Mouse (Mus musculus): ENCODE measurements at regions not wholly inside any gene's neighbourhood (a gene's known extent, or its start where the extent isn't known, plus 50 kb on each side); places are given as distances from the start of the nearest gene placed in this dataset.

GRCm38 (mm10) chr2:45850018-45850605 lies 732.9 kb upstream of the Zeb2 start:
- no peaks in the 10 kb centered on the region for H3K27me3 ChIP-seq (ENCODE audit: control insufficient read depth, insufficient read depth, low read length, poor library complexity, severe bottlenecking)
- TF ChIP-seq POLR2A (IDR thresholded peaks at IDR 0.05; ENCODE audit: insufficient read depth, low read length) (no peak), EP300 (IDR thresholded peaks at IDR 0.05; ENCODE audit: insufficient read depth, low read depth, low read length) (no peak), CTCF (IDR thresholded peaks at IDR 0.05; ENCODE audit: low read depth, low read length) (no peak)

GRCm38 (mm10) chr2:45840389-45840788 lies 723.2 kb upstream of the Zeb2 start:
- Histone ChIP-seq H3K9ac (ENCODE audit: low read depth, poor library complexity, severe bottlenecking) (no peak overlapping the region), H3K27ac (ENCODE audit: insufficient read depth, low read length) (no peak overlapping the region), H3K36me3 (ENCODE audit: control insufficient read depth, insufficient read depth, low read length, poor library complexity, severe bottlenecking) (no peaks in the 10 kb centered on the region), H3K9me3 (replicated peaks; ENCODE audit: control insufficient read depth, insufficient read depth, low read length, poor library complexity, severe bottlenecking) (no peaks in the 10 kb centered on the region), H3K4me3 (ENCODE audit: low read depth, low read length) (no peak overlapping the region), H3K27me3 (ENCODE audit: control insufficient read depth, insufficient read depth, low read length, poor library complexity, severe bottlenecking) (no peaks in the 10 kb centered on the region), H3K4me1 (ENCODE audit: control insufficient read depth, insufficient read depth, low read length) (no peaks in the 10 kb centered on the region)
- no peak for TF ChIP-seq CTCF (IDR thresholded peaks at IDR 0.05; ENCODE audit: low read depth, low read length)
- no peak for TF ChIP-seq POLR2A (IDR thresholded peaks at IDR 0.05; ENCODE audit: insufficient read depth, low read length)
- TF ChIP-seq EP300 (IDR thresholded peaks at IDR 0.05; ENCODE audit: insufficient read depth, low read depth, low read length): no peak

More at GRCm38 (mm10) chr2:45850018-45850605, 732.9 kb upstream of the Zeb2 start:
- Histone ChIP-seq H3K27ac (ENCODE audit: insufficient read depth, low read length) (no peak overlapping the region), H3K4me3 (ENCODE audit: low read depth, low read length) (no peak overlapping the region), H3K36me3 (ENCODE audit: control insufficient read depth, insufficient read depth, low read length, poor library complexity, severe bottlenecking) (no peaks in the 10 kb centered on the region), H3K9ac (ENCODE audit: low read depth, poor library complexity, severe bottlenecking) (no peak overlapping the region), H3K4me1 (ENCODE audit: control insufficient read depth, insufficient read depth, low read length) (no peaks in the 10 kb centered on the region), H3K9me3 (replicated peaks; ENCODE audit: control insufficient read depth, insufficient read depth, low read length, poor library complexity, severe bottlenecking) (no peaks in the 10 kb centered on the region)

DNA sequence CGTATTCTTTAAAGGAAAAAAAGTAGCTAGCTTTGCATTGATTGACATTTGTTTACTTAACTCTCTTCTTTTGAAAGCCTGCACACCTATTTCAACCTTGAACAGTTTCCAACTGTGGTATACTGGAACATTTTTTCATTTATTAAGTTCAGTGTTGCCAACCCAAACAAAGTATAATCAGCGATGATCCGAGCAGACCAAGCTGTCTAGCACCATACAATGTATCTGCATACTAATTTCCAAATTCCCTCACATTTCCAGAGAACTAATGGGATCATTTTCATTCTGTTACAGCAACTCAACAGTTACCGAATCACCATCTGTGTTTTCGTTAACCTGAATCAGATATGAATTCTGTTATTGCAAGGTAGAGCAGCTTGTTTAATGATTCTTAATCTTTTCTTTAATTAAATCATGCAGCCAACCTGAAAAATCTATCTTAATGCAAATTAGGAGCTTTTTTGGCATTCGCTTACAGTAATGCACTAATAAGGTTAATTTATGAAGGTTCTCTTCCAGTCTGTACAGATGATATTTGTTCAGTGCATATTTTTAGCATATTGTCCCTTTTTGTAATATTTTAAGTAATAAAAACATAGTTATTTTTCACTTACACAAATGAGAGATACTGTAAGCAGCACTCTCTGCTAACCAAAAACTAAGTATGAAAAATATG lies 719.5 kb upstream of the Zeb2 start:
- H3K27ac ChIP-seq (ENCODE audit: insufficient read depth, low read length): no peak overlapping the region
- H3K27me3 ChIP-seq (ENCODE audit: control insufficient read depth, insufficient read depth, low read length, poor library complexity, severe bottlenecking): no peaks in the 10 kb centered on the region
- no peaks in the 10 kb centered on the region for H3K9me3 ChIP-seq (replicated peaks; ENCODE audit: control insufficient read depth, insufficient read depth, low read length, poor library complexity, severe bottlenecking)
- TF ChIP-seq EP300 (IDR thresholded peaks at IDR 0.05; ENCODE audit: insufficient read depth, low read depth, low read length) (no peak), POLR2A (IDR thresholded peaks at IDR 0.05; ENCODE audit: insufficient read depth, low read length) (no peak), CTCF (IDR thresholded peaks at IDR 0.05; ENCODE audit: low read depth, low read length) (no peak)
- no peak overlapping the region for H3K9ac ChIP-seq (ENCODE audit: low read depth, poor library complexity, severe bottlenecking)
- H3K36me3 ChIP-seq (ENCODE audit: control insufficient read depth, insufficient read depth, low read length, poor library complexity, severe bottlenecking): no peaks in the 10 kb centered on the region
- H3K4me3 ChIP-seq (ENCODE audit: low read depth, low read length): no peak overlapping the region
- H3K4me1 ChIP-seq (ENCODE audit: control insufficient read depth, insufficient read depth, low read length): no peaks in the 10 kb centered on the region

GRCm38 (mm10) chr2:45817945-45818719 lies 700.9 kb upstream of the Zeb2 start:
- Histone ChIP-seq H3K4me3 (ENCODE audit: low read depth, low read length) (no peak overlapping the region), H3K27ac (ENCODE audit: insufficient read depth, low read length) (no peak overlapping the region), H3K4me1 (ENCODE audit: control insufficient read depth, insufficient read depth, low read length) (no peaks in the 10 kb centered on the region), H3K9me3 (replicated peaks; ENCODE audit: control insufficient read depth, insufficient read depth, low read length, poor library complexity, severe bottlenecking) (no peaks in the 10 kb centered on the region), H3K36me3 (ENCODE audit: control insufficient read depth, insufficient read depth, low read length, poor library complexity, severe bottlenecking) (no peaks in the 10 kb centered on the region), H3K27me3 (ENCODE audit: control insufficient read depth, insufficient read depth, low read length, poor library complexity, severe bottlenecking) (no peaks in the 10 kb centered on the region), H3K9ac (ENCODE audit: low read depth, poor library complexity, severe bottlenecking) (no peak overlapping the region)
- no peak for TF ChIP-seq CTCF (IDR thresholded peaks at IDR 0.05; ENCODE audit: low read depth, low read length)
- TF ChIP-seq EP300 (IDR thresholded peaks at IDR 0.05; ENCODE audit: insufficient read depth, low read depth, low read length): no peak
- TF ChIP-seq POLR2A (IDR thresholded peaks at IDR 0.05; ENCODE audit: insufficient read depth, low read length): no peak

DNA sequence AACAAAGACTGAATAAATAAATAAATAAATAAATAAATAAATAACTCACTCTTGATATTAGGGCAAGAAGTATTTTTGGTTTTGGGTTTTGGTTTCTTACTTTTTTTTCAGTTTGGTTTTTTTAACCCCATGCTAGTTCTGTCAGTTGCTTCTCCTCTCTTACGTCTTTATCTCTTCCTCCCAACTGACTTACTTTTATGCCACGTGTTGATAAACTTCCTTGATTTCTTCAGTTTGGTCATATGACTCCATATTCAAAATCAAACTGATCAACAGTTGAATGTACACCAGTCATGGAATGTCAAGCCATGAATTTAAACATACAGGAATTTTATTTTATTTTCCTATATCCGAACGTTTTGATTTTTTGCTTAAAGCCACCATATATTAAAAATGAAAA lies 697.5 kb upstream of the Zeb2 start:
- TF ChIP-seq CTCF (IDR thresholded peaks at IDR 0.05; ENCODE audit: low read depth, low read length) (no peak), EP300 (IDR thresholded peaks at IDR 0.05; ENCODE audit: insufficient read depth, low read depth, low read length) (no peak), POLR2A (IDR thresholded peaks at IDR 0.05; ENCODE audit: insufficient read depth, low read length) (no peak)
- Histone ChIP-seq H3K9me3 (replicated peaks; ENCODE audit: control insufficient read depth, insufficient read depth, low read length, poor library complexity, severe bottlenecking) (no peaks in the 10 kb centered on the region), H3K36me3 (ENCODE audit: control insufficient read depth, insufficient read depth, low read length, poor library complexity, severe bottlenecking) (no peaks in the 10 kb centered on the region), H3K27ac (ENCODE audit: insufficient read depth, low read length) (no peak overlapping the region), H3K4me3 (ENCODE audit: low read depth, low read length) (no peak overlapping the region), H3K27me3 (ENCODE audit: control insufficient read depth, insufficient read depth, low read length, poor library complexity, severe bottlenecking) (no peaks in the 10 kb centered on the region), H3K9ac (ENCODE audit: low read depth, poor library complexity, severe bottlenecking) (no peak overlapping the region), H3K4me1 (ENCODE audit: control insufficient read depth, insufficient read depth, low read length) (no peaks in the 10 kb centered on the region)

DNA sequence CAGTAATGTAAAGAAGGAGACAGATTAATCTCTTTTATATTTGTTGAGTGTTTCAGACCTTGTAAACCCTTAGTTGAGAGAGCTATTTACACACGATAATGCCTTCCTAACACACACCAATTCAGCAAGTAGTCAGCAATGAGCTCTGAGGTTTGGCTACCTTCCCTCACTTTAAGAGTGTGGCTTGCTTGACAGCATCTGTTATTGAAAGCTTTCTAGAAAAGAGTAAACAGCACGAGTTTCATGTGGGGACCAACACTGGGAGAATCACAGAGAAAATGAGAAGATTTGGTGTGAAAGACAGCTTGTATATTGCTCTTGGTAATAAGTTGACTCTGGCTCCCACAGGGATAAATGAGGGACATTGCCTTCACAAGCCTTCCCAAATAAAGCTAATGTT lies 688.1 kb upstream of the Zeb2 start:
- Histone ChIP-seq H3K27me3 (ENCODE audit: control insufficient read depth, insufficient read depth, low read length, poor library complexity, severe bottlenecking) (no peaks in the 10 kb centered on the region), H3K27ac (ENCODE audit: insufficient read depth, low read length) (no peak overlapping the region), H3K4me1 (ENCODE audit: control insufficient read depth, insufficient read depth, low read length) (no peaks in the 10 kb centered on the region), H3K9ac (ENCODE audit: low read depth, poor library complexity, severe bottlenecking) (no peak overlapping the region), H3K4me3 (ENCODE audit: low read depth, low read length) (no peak overlapping the region), H3K36me3 (ENCODE audit: control insufficient read depth, insufficient read depth, low read length, poor library complexity, severe bottlenecking) (no peaks in the 10 kb centered on the region), H3K9me3 (replicated peaks; ENCODE audit: control insufficient read depth, insufficient read depth, low read length, poor library complexity, severe bottlenecking) (no peaks in the 10 kb centered on the region)
- TF ChIP-seq EP300 (IDR thresholded peaks at IDR 0.05; ENCODE audit: insufficient read depth, low read depth, low read length) (no peak), CTCF (IDR thresholded peaks at IDR 0.05; ENCODE audit: low read depth, low read length) (no peak), POLR2A (IDR thresholded peaks at IDR 0.05; ENCODE audit: insufficient read depth, low read length) (no peak)
